Mouse (Mus musculus) right cerebral cortex, postnatal 36 days (tissue): ENCODE results near the gene Spef1.

Experiments
- DNase-seq, 2 experiments: peaks; one replicate each; pipeline ENCODE4 v3.0.0; 2022; ENCODE audit warnings: low spot score in 2 of 2, mixed read lengths in 1 of 2

Gene Spef1

DNA sequence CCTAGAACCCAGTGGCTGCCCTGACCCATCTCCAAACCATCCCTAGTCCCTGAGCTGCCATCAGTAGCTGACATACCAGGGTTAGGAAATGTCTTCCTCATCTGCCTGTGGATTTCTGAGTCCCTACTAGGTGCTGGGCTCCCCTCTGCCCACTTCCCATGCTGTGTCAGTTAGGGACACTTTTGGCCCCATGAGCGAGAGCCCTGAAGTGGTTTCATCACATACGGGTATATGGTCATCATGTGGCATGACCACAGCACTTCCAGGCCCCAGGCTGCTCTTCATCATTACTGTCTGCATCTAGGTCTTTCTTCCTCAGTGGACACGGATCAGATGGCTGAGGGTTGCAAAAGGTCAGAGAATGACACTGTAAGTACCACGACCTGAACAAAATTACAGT lies 19.7 kb upstream of the Spef1 start, which contains the start of gene Ap5s1:
TSS of gene Ap5s1 (plus strand) at position 301 of the 400 bp plus-strand sequence.
- no peak for DNase-seq

DNA sequence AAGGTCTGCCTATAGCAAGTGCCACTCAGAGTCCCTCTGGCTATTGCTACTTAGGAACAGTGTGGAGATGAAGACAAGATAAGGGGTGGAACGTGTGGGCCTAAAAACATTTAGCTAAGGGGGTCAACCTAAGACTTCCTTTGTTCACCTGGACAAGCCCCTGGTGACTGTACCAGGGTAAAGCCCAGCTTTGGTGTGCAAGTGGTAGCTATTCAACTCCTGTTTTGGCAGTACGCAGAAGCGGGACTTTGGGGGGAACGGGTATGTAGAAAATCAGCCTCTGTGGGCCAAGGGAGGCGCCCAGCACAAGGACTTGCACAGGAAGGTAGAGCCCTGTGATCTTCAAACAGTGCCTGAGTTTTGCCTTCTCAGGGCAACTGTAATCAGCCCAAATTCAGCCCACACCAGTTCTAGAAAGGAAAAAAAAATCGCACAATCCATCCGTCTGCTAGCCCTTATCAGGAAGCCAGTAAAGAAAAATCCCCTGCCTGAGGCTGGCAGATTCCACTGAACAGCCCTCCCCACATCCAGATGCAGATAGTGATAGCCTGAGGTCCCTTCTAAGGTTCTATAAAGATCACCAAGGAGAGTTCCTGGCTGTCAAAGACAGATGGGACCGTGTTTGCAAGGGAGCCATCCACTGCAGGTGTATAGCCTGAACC lies 18.6 kb upstream of the Spef1 start:
- no peak for DNase-seq

DNA sequence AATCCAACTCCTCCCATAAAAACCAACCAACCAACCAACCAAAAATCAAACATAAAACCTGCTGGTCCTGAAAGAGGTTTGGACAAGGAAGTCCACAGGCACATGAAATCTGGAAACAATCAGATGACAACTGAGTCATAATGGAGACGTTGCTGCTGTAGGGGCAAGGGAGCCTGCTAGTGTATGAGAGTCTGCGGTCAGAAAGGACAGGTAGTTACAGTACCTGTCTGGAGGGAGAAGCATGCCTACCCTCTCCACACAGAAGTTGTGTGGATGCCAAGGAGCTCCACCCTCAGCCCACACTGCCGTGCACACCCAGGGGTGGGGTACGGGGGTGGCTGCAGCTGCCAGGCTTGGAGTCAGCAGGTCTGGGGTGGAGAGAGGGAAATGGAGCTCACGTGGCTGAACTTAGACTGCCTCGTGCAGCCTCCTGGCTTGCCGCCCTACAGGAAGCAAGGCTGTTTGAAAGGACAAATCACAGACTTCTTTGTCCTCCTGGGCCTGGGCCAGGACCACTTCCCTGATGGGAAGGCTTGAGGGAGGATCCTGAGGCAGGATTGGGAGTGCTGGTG lies 17.4 kb upstream of the Spef1 start:
- peak; percentile 81 to 83 for DNase-seq

DNA sequence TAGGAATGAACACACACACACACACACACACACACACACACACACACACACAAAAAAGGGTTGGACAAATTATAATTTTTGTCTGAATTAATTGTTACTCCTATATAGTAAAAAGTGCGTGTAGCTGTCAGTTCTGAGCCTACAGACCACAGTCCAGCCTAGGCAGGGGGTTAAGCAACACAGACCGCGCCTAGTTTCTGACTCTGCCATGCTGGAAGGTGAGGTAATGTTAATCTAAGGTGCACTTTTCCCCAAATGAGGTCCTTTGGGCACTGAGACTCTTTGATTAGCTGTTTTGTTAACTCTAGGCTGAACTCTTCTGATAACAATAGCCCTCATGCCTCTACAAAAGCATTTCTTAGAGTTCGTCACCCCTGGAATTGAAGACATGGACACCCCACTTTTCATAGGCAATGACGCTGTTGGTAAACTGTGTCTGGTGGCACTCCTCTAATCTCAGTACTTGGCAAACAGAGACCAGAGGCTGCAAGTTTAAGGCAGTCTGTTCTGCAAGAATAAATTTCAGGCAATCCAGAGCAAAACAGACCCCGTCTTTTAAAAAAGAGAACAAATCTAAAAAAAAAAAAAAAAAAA lies 16.8 kb upstream of the Spef1 start:
- no peak for DNase-seq

DNA sequence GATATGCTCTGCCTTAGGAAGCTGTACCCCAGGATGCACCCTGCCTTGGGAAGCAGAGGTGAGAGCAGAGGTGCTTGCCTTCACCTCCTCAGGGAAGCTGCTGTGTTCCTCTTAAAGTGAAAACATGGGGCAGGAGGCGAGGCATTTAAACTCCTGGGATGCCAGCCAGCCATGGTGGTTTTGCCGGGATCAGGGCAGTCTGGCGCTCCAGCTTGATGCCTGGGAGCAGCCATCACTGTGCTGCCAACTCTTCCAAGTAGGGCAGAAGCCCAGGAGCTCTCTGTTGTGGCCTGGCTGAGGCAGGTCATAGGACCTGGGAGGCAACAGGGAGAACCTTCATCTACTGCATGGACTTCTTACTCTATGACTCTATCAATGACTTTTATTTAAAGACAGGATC lies 14.2 kb upstream of the Spef1 start:
- no peak for DNase-seq

DNA sequence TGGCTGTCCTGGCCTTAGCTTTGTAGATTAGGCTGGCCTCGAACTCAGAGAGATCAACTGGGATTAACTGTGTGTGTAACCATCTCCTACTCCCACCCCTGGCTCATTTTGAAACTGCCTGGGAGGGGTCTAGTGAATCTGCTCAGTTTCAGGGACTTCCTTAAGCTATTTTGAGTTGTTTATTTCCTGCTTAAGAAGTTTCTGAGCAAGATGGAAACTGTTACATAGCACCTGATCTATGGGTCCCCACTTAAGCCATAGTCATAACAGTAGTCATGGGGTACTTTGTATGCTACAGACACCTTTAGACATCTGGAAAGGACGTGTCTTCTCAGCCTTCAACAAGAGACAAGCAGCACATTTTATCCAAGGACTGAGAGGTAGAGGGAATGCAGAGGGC lies 13.6 kb upstream of the Spef1 start:
- DNase-seq, result no peak

DNA sequence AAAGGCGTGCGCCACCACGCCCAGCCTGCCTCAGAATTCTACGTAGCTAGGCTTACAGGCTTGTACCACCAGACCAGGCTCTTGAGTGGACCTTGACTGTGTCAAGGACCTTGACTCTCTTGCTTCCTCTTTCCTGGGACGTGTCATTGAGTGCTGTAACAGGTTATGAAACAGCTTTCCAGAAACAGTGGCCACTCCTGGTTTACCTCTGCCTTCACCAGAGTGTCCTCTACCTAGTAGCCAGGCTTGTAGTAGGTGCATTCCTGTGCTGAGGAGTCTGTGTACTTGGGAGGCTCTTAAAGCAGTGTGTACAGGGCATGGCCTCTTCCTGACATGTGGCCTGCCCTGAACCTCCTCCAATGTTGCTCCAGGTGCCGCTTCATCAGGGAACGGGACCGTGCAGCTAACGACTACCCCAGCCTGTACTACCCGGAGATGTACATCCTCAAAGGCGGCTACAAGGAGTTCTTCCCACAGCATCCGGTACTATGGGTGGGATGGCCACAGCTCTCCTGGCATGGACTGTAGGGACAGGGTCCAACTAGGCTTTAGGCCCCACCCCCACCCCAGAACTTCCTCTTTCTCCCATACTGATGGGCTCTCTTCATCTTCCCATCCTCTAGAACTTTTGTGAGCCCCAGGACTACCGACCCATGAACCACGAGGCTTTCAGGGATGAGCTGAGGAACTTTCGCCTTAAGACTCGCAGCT lies 9.7 kb upstream of the Spef1 start:
- no peak for DNase-seq

DNA sequence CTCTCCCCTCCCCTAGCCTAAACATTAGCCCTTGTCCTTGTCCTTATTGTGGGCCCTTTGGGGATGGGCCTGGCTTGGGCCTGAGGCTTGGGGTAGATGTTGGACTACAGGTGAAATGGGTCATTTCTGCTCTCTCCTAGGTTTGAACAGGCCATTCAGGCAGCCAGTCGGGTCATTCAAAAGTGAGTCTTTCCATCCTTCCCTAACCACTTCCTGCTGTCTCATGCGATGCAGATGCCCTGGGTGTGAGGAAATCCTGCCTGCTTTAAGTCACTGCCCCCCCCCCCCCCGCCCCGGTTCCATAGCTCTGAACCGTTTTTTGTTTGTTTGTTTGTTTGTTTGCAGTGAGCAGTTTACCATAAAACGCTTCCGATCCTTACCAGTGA lies 3.9 kb upstream of the Spef1 start:
- DNase-seq, result no peak

DNA sequence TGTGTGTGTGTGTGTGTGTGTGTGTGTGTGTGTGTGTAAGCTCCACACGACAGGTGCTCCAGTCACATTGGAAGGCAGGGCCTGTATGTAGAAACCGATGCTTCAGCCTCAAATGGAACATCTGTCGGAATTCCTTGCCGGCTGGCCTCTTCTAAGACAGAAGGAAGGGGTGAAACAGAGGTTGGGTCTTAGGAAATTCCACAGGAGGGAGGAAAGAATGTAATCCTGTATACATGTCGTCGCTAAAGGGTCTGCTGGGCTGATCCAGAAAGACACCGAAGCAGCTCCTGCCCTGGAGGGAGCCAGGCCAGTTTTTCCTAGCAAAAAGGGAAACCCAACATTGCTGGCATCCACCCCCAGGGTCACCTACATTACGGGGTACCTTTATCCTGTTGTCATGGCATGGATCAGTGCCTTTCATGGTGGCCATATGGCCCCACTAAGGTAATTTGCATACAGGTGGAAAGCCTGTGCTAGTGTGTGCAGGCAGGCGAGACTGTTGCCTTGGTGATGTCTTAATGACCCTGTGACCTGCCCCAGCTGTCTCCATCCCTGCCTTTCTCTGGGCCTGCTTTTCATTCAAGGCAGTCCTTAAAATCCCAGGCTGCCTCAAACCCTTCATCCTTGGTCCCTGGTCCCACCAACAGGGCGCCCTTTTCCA lies 3.4 kb upstream of the Spef1 start:
- no peak for DNase-seq

DNA sequence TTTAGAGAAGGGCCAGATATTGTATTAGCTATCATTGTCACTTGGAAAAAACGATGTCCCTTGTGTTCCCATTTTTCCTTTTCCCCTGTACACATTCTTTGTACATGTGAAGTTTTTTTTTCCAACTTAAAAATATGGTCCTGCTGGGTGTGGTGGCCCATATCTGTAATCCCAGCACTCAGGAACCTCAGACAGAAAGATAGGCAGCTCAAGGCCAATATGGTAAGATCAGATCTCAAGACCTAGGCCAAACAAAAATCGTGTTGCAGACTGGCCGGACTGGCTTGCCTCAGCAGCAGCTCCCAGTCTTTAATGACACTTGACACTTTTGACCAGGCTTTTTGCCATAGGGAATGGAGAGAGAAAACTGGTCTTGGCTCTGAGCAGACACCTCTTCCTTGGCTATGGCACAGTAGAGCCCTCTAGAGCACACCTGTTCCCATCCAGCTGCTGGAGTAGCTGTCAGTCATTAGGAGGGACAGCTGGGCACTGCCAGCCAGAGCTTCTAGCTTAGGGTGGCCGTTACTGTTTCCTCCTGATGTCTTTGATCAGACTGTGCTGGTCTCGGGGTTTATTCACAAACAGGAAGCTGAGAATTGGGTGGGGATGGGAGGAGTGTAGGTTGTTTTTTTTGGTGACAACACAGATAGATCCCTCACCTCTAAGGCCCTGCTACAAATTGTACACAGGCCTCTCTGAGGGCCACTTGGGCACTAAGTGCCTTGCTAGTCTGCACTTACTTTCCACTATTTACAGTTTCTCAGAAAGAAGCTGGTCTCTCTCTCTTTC lies 2.6 kb upstream of the Spef1 start:
- no peak for DNase-seq

DNA sequence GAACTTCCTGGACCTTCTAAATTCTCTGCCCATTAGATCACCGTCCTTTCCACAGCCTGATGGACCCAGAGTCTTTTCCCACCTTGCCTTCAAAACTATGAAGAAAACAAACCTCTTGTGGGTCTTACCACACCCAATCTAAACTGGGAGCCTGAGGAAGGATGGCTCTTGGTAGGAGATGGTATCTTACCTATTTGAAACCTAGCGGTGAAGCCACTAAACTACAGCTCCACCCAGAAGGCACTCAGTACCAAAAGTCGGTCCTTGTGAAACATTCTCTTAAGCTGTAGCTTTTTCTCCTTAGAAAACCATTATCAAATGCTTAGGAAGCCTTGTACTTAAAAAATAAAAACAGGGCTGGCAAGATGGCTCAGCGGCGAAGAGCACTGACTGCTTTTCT lies 1.2 kb upstream of the Spef1 start:
- no peak for DNase-seq

DNA sequence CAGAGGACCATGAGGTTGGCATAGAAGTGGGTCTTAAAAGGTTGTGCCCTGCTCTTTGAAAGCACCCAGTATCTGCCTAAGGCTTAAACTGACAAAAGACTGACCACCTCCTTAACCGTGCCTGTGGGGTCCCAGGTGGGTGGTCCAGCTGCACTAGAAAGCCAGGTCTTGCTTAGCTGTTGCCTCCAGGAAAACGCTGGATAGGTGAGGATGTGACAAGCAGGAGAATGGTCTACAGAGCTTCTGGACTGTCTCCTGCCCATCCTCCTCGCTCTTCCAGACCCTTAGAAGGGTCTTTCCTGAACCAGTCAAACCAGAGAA lies 480 bp upstream of the Spef1 start:
- no peak for DNase-seq

DNA sequence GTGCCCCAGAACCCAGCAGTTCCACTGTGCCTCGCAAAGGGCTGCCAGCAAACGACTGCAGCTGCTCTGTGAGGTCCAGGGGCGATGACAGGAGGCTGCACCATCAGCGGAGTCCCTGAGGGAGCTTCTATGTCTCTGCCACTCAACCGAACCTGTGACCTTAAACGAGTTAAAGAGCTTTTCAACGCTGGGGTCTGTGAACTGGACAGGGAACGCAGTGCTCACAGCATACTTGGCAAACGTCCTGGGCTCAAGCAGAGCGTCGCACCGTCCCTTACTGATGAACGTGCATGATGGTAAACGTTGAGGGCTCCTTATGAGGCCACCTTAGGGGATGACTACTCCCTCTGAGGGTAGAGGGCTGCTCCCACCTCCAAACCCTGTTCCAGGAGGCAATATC lies 739 bp downstream of the Spef1 start:
- DNase-seq, result no peak

DNA sequence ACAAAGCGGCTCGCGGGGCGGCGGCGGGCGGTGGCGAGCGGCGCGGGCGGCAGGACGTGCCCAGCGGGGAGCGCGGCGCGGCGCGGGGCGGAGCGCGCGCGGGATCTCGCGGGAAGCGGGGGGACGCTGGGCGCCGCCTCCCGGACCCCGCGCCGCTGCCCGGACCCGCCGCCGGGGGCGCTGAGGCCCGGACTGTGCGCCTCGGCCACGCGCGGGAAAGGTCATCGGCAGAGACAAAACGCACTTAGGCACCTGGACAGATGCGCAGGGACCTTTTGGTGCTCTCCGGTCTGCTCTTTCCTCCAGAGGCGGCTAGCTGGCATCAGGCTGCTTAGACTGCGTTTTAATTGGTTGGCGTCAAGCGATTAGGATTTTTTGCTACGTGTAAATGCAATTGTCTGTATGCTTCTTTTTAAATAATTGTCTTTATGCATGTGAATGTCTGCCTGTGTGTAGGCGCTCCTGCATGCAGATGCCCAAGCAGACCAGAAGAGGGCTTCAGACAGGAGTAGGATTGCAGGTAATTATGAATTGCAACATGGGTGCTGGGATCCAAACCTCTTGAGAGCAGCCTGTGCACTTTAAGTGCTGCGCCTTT lies 7.0 kb downstream of the Spef1 start, which contains the start of gene Cenpb:
TSS of gene Cenpb (minus strand) at position 78 of the 598 bp plus-strand sequence.
- DNase-seq, result peak; percentile 68 to 74

DNA sequence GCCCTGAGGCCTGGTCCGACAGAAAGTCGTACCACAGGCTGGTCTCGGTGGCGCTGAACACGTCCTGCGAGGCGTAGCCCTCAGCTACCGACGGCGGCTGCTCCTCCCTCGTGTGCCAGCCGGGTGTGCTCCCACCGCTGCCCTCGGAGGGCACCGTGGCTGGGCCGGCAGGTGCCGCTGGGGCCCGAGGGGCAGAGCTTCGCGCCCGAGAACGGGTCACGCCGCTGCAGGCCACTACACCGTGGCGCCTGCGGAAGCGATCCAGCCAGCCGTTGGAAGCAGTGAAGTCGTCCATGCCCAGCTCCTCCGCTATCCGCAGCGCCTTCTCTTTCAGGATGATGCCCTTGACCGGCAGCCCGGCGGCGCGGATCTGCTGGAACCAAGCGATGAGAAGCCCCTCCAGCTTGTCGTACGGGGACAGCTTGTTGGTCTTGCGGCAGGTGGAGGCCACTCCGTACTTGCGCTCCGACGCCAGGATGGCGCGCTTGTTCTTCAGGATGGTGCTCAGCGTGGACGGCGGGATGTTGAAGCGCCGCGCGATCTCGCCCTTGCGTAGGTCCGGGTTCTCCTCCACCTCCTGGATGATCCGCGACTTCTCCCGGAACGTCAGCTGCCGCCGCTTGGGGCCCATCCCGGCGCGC lies 7.7 kb downstream of the Spef1 start:
- peak; percentile 44 to 54 for DNase-seq

DNA sequence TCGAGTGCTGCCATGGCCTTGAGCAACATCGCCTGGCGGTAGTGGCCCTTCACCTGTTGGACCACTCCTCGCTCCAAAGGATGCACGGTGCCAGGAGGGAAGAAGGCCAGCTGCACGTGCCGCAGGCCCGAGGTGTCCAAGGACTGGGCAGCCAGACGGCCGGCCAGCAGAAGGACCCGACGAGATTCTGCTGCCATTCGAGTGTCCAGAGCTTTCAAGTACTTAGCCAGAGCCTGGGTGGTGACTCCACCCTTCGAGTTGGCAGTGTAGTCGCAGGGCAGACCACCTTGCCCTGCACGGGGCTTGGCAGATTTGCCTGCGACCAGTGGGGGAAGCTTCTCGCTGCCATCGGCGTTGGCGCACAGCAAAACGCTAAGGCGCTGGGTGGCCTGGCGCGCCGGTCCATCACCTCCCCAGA lies 8.2 kb downstream of the Spef1 start:
- DNase-seq, result no peak

DNA sequence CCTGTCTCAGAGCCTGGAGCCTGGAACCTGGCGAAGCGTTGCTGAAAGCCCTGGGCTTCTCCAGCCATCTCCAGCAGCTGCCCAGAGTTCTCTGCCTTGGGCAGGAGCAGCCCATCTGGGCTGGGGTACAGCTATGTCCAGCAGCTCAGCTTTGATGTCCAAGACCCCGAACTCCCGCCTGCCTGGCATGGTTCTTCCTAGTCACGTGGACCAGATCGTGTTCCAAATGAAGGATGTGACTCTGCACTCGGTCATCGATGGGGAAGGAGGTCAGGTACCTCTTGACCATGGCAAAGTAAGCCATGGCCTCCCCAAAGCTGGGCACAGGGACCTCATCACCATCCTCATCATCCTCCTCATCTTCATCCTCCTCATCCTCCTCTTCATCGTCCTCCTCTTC lies 9.2 kb downstream of the Spef1 start:
- no peak for DNase-seq

DNA sequence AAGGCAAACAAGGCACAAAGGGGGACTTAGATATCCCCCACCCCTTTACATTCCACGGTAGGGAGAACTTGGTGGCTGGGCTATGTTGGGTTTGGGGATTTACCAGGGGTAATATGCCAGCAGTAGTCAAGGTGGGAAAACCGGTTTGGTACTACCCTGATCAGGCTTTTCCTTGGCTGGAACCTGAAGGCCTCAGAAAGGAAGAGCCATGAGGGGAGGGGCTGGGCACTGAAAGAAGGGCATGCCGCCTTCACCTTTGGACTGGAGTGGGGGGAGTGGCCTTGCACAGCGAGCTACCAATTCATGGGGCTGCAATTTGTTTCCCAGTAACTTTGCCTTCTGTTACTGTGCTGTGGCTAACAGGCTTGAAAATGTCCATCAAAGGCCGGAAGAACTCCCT lies 10.6 kb downstream of the Spef1 start:
- DNase-seq, result no peak

DNA sequence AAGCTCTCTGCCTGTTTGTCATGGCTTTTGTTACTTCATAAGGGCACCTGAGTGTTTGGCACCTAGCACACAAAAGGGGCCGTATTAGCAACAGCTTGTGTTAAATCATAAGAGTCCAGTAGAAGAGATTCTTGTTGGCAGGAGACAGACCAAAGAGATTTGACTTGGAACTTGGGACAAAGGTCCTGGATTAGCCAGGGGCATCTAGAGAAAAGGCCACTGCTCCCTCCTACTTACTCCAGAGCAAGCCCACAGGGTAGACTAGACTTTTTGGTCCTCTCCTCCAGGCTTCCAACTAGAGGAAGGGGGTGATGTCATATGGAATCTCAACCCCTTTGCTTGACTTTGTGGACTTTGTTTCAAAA lies 11.2 kb downstream of the Spef1 start:
- no peak for DNase-seq

DNA sequence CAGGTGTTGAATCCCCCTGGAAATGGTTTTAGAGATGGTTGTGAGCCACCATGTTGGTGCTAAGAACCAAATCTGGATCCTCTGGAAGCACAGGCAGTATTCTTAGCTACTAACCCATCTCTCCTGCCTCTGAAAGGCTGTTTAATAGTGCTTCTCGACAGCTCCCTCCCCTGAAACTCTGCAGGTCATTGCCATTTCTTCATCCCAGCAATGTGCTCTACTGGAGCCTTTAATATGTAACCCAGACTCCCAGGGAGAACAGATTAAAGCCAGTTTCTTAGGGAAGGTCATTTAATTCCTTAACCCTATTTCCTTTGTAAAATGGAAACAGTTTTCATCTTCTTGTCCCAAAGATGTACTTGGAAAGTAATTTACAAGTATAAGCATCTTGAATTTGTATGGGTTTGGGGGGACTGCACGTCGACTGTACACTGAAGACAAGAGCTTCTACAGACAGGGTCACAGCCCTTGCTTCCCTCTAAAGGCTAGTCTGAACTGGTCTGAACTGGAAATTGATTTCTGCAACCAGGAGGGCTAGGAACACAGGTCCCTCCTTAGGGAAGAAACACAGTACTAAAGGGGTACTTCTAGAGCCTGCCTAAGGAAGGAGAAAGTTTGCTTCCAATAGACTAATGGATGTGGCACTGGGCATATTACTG lies 11.7 kb downstream of the Spef1 start:
- no peak for DNase-seq
